Mouse (Mus musculus): ENCODE data around the gene Lhfpl3.

Lhfpl3 gene

GRCm38 (mm10) chr5:23284884-23285283, 539.0 kb downstream of the Lhfpl3 start:
- no peak for DNase-seq (ENCODE audit: low spot score in 2 of 2)

- DNase-seq (ENCODE audit: low spot score in 2 of 2), result no peak
These were observed 543.3 kb downstream of the Lhfpl3 start for GRCm38 (mm10) chr5:23289149-23289548.

Data from right cerebral cortex, postnatal 36 days (tissue).